Mouse (Mus musculus): ENCODE measurements around the gene Zfp334. TPM values are rescaled to one million over a fixed set of nuclear protein-coding genes. Genes with fewer than 3 reads are reported as not detected.
A peak's percentile ranks its signal among the peaks of the same experiment; 100 is the strongest.

Gene Zfp334
- polyA plus RNA-seq (2016; fragmentation: Nextera tagmentation; extraction: Ambion mirVana), result 16.9 and 19.9 TPM in 2 replicates

DNA sequence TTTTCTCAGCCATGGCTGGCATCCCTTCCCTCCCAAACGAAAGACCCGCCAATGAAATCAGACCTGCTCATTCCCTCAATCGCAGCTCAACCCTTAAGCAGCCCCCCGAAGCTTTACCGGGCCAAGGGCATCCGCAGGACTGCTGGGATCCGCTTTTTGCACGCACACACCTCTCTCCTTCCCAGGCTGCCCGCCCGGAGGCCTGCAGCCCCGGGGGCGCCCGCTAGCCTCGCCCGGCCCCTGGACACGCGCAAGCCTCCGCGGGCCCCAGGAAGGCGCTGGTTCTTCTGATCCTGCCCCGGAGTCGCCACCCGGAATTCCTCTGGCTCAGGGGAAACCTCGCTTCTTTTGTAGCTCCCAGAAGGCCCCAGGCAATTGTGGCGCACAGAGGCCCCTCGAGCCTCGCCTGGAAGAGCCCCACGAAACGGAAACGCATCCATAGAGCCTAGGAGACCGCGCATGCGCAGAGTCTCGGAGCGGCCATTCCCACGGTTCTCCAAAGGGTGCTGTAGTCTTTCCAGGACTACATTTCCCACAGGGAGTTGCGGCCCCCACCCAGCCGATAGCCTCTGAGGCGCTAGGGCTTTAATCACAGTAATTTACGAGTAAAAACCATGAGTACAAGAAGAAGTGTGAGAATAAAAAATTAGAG lies at the start of gene Zfp334:
Gene Zfp334, minus strand, starts transcription at position 416 of the 652 bp plus-strand sequence.
- Histone ChIP-seq H3K36me3 (peaks cover 40% of the 10 kb centered on the region), H3K27me3 (ENCODE audit: insufficient read depth, poor library complexity, severe bottlenecking) (no peaks in the 10 kb centered on the region), H3K4me1 (replicated peaks) (peaks cover 25% of the 10 kb centered on the region), H3K27ac (peak within 1 kb of the TSS; percentile 95), H3K9me3 (no peaks in the 10 kb centered on the region), H3K4me3 (peak within 1 kb of the TSS; percentile 64)
- WGBS, result under 1% methylated on average over 40 of the region's 40 CpGs
- peak; percentile 97 for DNase-seq (ENCODE audit: low spot score)

DNA sequence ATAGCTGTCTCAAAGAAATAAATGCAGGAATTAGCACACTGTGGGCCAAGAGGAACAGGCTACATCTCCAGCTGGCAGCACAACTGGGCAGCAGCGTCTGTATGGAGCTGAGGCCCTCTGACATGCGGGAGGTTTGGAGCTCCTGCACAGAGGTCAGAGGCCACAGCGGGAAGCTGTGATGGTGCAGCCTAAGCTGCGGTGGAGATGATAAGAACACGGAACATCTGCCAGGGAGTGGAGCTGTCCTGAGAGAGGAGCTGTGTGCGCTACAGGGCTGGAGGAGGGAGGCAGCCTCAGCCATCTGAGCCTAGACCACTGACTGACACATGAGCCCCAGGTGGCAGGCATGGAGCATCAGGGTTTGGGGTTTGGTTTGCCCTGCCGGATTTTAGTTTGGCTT lies 40.6 kb upstream of the Zfp334 start:
- no peak for DNase-seq (ENCODE audit: low spot score)
- no peaks in the 10 kb centered on the region for H3K27me3 ChIP-seq (ENCODE audit: insufficient read depth, poor library complexity, severe bottlenecking)
- no peaks in the 10 kb centered on the region for H3K36me3 ChIP-seq
- H3K9me3 ChIP-seq, result no peaks in the 10 kb centered on the region
- H3K4me3 ChIP-seq, result no peak overlapping the region
- WGBS, result 41% methylated on average over 7 of the region's 7 CpGs
- H3K4me1 ChIP-seq (replicated peaks), result peaks cover 14% of the 10 kb centered on the region
- peak overlapping the region; percentile 37 for H3K27ac ChIP-seq

DNA sequence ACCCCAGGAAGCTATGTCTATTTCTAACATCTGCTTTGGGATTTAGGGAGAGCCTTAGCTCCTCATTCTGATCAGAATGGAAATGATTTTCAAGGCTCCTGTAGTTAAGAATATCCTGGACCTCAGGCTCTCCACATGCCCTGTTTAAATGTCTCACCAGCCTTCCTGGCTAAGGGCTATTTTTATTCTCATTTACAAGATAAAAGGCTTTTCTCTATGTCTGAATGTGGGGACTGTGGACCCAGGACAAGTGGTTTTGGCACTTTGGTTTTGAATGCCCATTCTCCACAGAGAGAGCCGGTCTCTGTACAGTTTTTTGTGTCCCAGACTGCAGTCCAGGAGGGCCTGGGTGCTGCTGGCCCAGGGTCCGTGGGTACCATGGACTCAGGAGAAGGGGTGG lies 32.1 kb upstream of the Zfp334 start:
- H3K4me3 ChIP-seq, result no peak overlapping the region
- H3K27ac ChIP-seq, result peak overlapping the region; percentile 81
- DNase-seq (ENCODE audit: low spot score), result no peak
- H3K9me3 ChIP-seq, result no peaks in the 10 kb centered on the region
- WGBS, result 66% methylated on average over 2 of the region's 2 CpGs
- peaks cover 45% of the 10 kb centered on the region for H3K4me1 ChIP-seq (replicated peaks)
- no peaks in the 10 kb centered on the region for H3K27me3 ChIP-seq (ENCODE audit: insufficient read depth, poor library complexity, severe bottlenecking)
- no peaks in the 10 kb centered on the region for H3K36me3 ChIP-seq

DNA sequence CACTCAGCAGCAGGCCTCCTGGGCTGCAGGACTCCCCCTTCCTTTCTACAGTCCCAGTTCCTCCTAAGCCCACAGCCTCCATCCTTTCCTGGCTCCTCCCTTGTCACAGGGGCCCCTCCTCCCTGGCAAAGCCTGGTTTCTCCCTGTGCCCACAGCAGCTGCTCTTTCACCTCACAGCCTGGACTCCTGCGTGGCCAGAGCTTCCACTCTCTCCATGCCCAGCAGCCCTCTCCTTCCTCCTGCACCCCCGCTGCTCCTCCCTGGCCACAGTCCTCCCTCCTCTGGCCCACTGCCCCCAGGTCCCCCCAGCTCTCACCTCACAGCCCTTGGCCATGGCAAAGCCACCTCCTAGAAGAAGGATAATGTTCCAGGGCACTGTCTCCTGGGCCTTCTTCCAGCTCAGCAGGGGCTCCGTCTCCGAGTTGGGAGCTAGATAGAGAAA lies 31.6 kb upstream of the Zfp334 start:
- no peaks in the 10 kb centered on the region for H3K9me3 ChIP-seq
- no peak for DNase-seq (ENCODE audit: low spot score)
- peak overlapping the region; percentile 81 for H3K27ac ChIP-seq
- H3K4me3 ChIP-seq, result no peak overlapping the region
- H3K4me1 ChIP-seq (replicated peaks), result peaks cover 50% of the 10 kb centered on the region
- no peaks in the 10 kb centered on the region for H3K27me3 ChIP-seq (ENCODE audit: insufficient read depth, poor library complexity, severe bottlenecking)
- 70% methylated on average over 4 of the region's 4 CpGs for WGBS
- H3K36me3 ChIP-seq, result no peaks in the 10 kb centered on the region

DNA sequence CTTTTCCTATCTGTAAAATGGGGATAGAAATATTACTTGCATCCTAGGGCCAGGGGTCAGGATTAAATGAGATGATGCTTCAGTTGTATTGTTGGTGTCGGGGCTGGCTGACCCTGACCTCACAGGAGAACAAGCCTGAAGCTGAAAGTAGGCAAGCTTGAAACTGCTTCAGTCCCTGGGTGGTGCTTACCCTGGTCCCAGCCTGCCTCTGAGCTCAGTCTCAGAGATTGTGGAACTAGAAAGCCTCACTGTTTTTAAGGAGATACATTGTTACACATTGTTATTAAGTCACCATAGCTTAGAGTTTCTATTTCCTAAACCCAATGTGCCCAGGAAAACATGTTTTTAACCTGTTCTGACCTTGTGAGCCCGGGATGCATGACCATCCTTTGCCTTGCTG lies 30.5 kb upstream of the Zfp334 start:
- 84% methylated on average over 2 of the region's 2 CpGs for WGBS
- DNase-seq (ENCODE audit: low spot score), result no peak
- H3K27ac ChIP-seq, result no peak overlapping the region
- H3K4me1 ChIP-seq (replicated peaks), result peaks cover 60% of the 10 kb centered on the region
- no peaks in the 10 kb centered on the region for H3K9me3 ChIP-seq
- no peaks in the 10 kb centered on the region for H3K36me3 ChIP-seq
- H3K27me3 ChIP-seq (ENCODE audit: insufficient read depth, poor library complexity, severe bottlenecking), result no peaks in the 10 kb centered on the region
- no peak overlapping the region for H3K4me3 ChIP-seq

DNA sequence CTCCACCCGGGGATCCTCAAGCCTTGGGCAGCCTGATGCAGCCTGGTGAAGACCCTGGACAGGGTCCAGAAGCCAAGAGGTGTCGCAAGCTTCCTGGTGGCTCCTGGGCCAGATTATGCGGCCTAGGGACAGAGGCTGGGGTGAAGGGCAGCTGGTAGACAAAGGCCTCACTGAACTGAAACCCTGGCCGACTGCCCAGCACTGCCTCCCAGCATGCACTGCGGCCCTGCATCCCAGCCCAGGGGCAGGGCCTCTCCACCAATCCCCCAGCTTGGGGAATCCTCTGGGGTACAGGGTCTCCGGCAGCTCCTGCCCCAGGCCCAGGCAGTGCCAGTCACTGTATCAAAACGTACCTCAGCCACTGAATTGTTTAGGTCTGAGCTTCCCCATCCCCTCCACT lies 29.2 kb upstream of the Zfp334 start:
- no peak overlapping the region for H3K4me3 ChIP-seq
- peaks cover 60% of the 10 kb centered on the region for H3K4me1 ChIP-seq (replicated peaks)
- no peaks in the 10 kb centered on the region for H3K36me3 ChIP-seq
- WGBS, result 51% methylated on average over 7 of the region's 7 CpGs
- H3K9me3 ChIP-seq, result no peaks in the 10 kb centered on the region
- H3K27ac ChIP-seq, result peak overlapping the region; percentile 84
- DNase-seq (ENCODE audit: low spot score), result peak; percentile 38
- H3K27me3 ChIP-seq (ENCODE audit: insufficient read depth, poor library complexity, severe bottlenecking), result no peaks in the 10 kb centered on the region

DNA sequence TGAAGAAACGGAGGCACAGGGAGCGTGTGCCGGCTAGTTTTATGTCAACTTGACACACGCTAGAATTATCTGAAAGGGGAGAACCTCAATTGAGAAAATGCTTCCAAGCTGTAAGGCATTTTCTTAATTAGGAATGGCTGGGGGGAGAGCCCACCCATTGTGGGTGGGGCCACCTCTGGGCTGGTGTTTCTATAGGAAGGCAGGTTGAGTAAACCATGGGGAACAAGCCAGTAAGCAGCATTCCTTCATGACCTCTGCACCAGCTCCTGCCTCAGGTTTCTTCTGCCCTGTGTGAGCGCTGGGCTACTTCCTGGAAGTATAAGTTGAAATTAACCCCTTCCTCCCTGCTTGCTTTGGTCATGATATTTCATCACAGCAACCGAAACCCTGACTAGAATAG lies 27.7 kb upstream of the Zfp334 start:
- no peaks in the 10 kb centered on the region for H3K9me3 ChIP-seq
- H3K27me3 ChIP-seq (ENCODE audit: insufficient read depth, poor library complexity, severe bottlenecking), result no peaks in the 10 kb centered on the region
- H3K4me3 ChIP-seq, result no peak overlapping the region
- DNase-seq (ENCODE audit: low spot score), result peak; percentile 49
- 64% methylated on average over 6 of the region's 6 CpGs for WGBS
- peak overlapping the region; percentile 84; the same call in 1 of the 2 replicates for H3K27ac ChIP-seq
- H3K4me1 ChIP-seq (replicated peaks), result peaks cover 57% of the 10 kb centered on the region
- H3K36me3 ChIP-seq, result no peaks in the 10 kb centered on the region

- H3K9me3 ChIP-seq, result no peaks in the 10 kb centered on the region
- 55% methylated on average over 11 of the region's 11 CpGs for WGBS
- no peak for DNase-seq (ENCODE audit: low spot score)
- H3K27me3 ChIP-seq (ENCODE audit: insufficient read depth, poor library complexity, severe bottlenecking), result no peaks in the 10 kb centered on the region
- H3K36me3 ChIP-seq, result no peaks in the 10 kb centered on the region
- peaks cover 52% of the 10 kb centered on the region for H3K4me1 ChIP-seq (replicated peaks)
- H3K4me3 ChIP-seq, result no peak overlapping the region
- peak overlapping the region; percentile 74 for H3K27ac ChIP-seq
These were observed 27.2 kb upstream of the Zfp334 start for GRCm38 (mm10) chr2:165415141-165415721.

DNA sequence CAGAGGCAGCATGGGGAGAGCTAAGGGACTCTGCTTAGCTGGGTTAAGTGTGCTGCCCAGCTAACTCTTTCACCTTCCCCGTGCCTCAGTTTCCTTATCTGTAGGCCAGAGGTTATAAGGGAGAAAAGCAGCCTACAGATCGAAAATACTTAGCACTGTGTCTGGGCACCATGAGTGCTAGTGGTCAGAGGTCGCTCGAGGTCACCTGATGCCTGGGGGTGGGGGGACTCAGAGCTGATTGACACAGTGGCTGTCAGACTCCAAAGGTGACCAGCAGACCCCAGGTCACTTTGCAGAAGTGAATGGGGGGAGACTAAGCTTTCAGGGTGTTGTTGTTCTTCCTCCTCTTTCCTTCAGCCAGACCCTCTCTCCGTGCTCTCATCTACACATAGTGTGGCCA lies 26.3 kb upstream of the Zfp334 start:
- Histone ChIP-seq H3K4me1 (replicated peaks) (peaks cover 43% of the 10 kb centered on the region), H3K36me3 (no peaks in the 10 kb centered on the region), H3K27ac (peak overlapping the region; percentile 74), H3K9me3 (no peaks in the 10 kb centered on the region), H3K4me3 (no peak overlapping the region), H3K27me3 (ENCODE audit: insufficient read depth, poor library complexity, severe bottlenecking) (no peaks in the 10 kb centered on the region)
- WGBS, result 66% methylated on average over 5 of the region's 5 CpGs
- no peak for DNase-seq (ENCODE audit: low spot score)

GRCm38 (mm10) chr2:165413884-165414283 lies 25.8 kb upstream of the Zfp334 start:
- Histone ChIP-seq H3K9me3 (no peaks in the 10 kb centered on the region), H3K4me3 (no peak overlapping the region), H3K4me1 (replicated peaks) (peaks cover 38% of the 10 kb centered on the region), H3K27ac (peak overlapping the region; percentile 74), H3K27me3 (ENCODE audit: insufficient read depth, poor library complexity, severe bottlenecking) (no peaks in the 10 kb centered on the region), H3K36me3 (no peaks in the 10 kb centered on the region)
- 50% methylated on average over 3 of the region's 3 CpGs for WGBS
- no peak for DNase-seq (ENCODE audit: low spot score)

GRCm38 (mm10) chr2:165407700-165408301 lies 19.7 kb upstream of the Zfp334 start:
- 53% methylated on average over 10 of the region's 10 CpGs for WGBS
- peak; percentile 80 for DNase-seq (ENCODE audit: low spot score)

GRCm38 (mm10) chr2:165405351-165405750 lies 17.3 kb upstream of the Zfp334 start:
- 66% methylated on average over 6 of the region's 6 CpGs for WGBS
- H3K4me1 ChIP-seq (replicated peaks), result peaks cover 20% of the 10 kb centered on the region
- no peaks in the 10 kb centered on the region for H3K27me3 ChIP-seq (ENCODE audit: insufficient read depth, poor library complexity, severe bottlenecking)
- H3K4me3 ChIP-seq, result no peak overlapping the region
- no peak overlapping the region for H3K27ac ChIP-seq
- DNase-seq (ENCODE audit: low spot score), result no peak
- H3K9me3 ChIP-seq, result no peaks in the 10 kb centered on the region
- H3K36me3 ChIP-seq, result no peaks in the 10 kb centered on the region

More at GRCm38 (mm10) chr2:165407700-165408301, 19.7 kb upstream of the Zfp334 start:
- Histone ChIP-seq H3K9me3 (no peaks in the 10 kb centered on the region), H3K27me3 (ENCODE audit: insufficient read depth, poor library complexity, severe bottlenecking) (no peaks in the 10 kb centered on the region), H3K4me3 (no peak overlapping the region), H3K4me1 (replicated peaks) (peaks cover 16% of the 10 kb centered on the region), H3K27ac (0 out of 2 replicates have a peak overlapping the region, but pooled peaks have one; percentile 47), H3K36me3 (no peaks in the 10 kb centered on the region)

DNA sequence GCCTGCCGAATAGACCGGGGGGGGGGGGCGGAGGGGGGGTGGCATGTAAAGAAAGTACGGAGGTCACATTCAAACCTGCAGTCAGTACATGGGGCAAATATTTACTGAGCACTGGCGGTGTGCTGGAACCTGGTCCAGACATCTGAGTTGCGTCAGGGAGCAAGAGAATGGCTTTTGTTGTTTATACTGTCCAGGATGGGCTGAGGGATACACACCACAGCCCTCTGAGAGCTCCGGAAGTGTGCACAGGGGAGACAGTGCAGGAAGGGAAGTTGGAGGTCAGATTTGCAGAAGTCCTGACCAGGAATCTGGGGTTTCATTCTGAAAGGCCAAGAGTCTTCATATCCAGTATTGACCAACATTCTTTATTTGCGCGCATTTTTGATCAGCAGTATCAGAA lies 16.9 kb upstream of the Zfp334 start:
- no peak for DNase-seq (ENCODE audit: low spot score)
- no peaks in the 10 kb centered on the region for H3K27me3 ChIP-seq (ENCODE audit: insufficient read depth, poor library complexity, severe bottlenecking)
- WGBS, result 71% methylated on average over 9 of the region's 9 CpGs
- H3K4me3 ChIP-seq, result no peak overlapping the region
- H3K9me3 ChIP-seq, result no peaks in the 10 kb centered on the region
- peaks cover 20% of the 10 kb centered on the region for H3K4me1 ChIP-seq (replicated peaks)
- H3K36me3 ChIP-seq, result no peaks in the 10 kb centered on the region
- no peak overlapping the region for H3K27ac ChIP-seq
